Mouse (Mus musculus) midbrain, embryonic 16.5 days (tissue): ENCODE data around the gene Tmem127. TPM values are rescaled to one million over a fixed set of nuclear protein-coding genes. Genes with fewer than 3 reads are reported as not detected.

Experiments
- polyA plus RNA-seq: library from polyadenylated mRNA; unstranded; fragments of >200 nt; fragmentation: Nextera tagmentation; extraction: Ambion mirVana; gene quantifications from 2 replicates; pipeline ENCODE4 v1.2.1, GENCODE M21; 2015

Tmem127 gene
- polyA plus RNA-seq, 1 experiment from 2014 or later: 54.8 TPM

Other genes with a start within 250 kb of the Tmem127 start
- gene Ap4e1, start 239.2 kb upstream of the Tmem127 start, polyA plus RNA-seq: 10.8 and 12.3 TPM in 2 replicates
- 29.7 and 30.1 TPM in 2 replicates for gene Blvra, start 177.2 kb upstream of the Tmem127 start, polyA plus RNA-seq
- 10.0 and 12.6 TPM in 2 replicates for gene Ncaph, start 114.0 kb upstream of the Tmem127 start, polyA plus RNA-seq
- 8.5 and 9.9 TPM in 2 replicates for gene Itpripl1, start 104.5 kb upstream of the Tmem127 start, polyA plus RNA-seq
- gene 1810024B03Rik, start 39.6 kb upstream of the Tmem127 start, polyA plus RNA-seq: 0.76 and 0.80 TPM in 2 replicates
- gene Snrnp200, start 39.5 kb upstream of the Tmem127 start, polyA plus RNA-seq: 52.1 and 55.5 TPM in 2 replicates
- gene Ciao1, start 92 bp upstream of the Tmem127 start, polyA plus RNA-seq: 60.5 and 61.1 TPM in 2 replicates
- 91.1 and 94.5 TPM in 2 replicates for gene Stard7, start 22.3 kb downstream of the Tmem127 start, polyA plus RNA-seq
- gene Dusp2, start 88.3 kb downstream of the Tmem127 start, polyA plus RNA-seq: 10.8 and 15.6 TPM in 2 replicates
- gene Astl, start 90.7 kb downstream of the Tmem127 start, polyA plus RNA-seq: not detected in 2 replicates
- gene Adra2b, start 115.3 kb downstream of the Tmem127 start, polyA plus RNA-seq: 0.20 and 0.21 TPM in 2 replicates
- gene Gpat2, start 177.3 kb downstream of the Tmem127 start, polyA plus RNA-seq: 0.12 and 0.23 TPM in 2 replicates
- 32.2 and 37.3 TPM in 2 replicates for gene Fahd2a, start 196.7 kb downstream of the Tmem127 start, polyA plus RNA-seq